Mouse (Mus musculus) E14TG2a.4 (cell line): Measurements from ENCODE around the gene Rhot2.

Source experiments
- H3K27me3 ChIP-seq: 2 replicates; pipeline ENCODE4 v1.6.1; 2014; ENCODE audit warnings: low read length, control low read depth; ENCODE audit not compliant: insufficient read depth
- H3K36me3 ChIP-seq: 2 replicates; pipeline ENCODE4 v1.6.1; 2014; ENCODE audit warnings: low read length, control low read depth; ENCODE audit not compliant: insufficient read depth
- H3K4me1 ChIP-seq: replicated peaks from 2 replicates; pipeline ENCODE4 v1.6.1; 2014; ENCODE audit warnings: low read depth, low read length, control low read depth
- H3K4me3 ChIP-seq: replicated peaks from 2 replicates; pipeline ENCODE4 v1.5.1; 2014; ENCODE audit warnings: mild to moderate bottlenecking, low read length
- H3K9me3 ChIP-seq: 2 replicates; pipeline ENCODE4 v1.6.1; 2014; ENCODE audit warnings: low read length, control low read depth
- CTCF ChIP-seq: conservative IDR thresholded peaks from 2 replicates; pipeline ENCODE4 v1.5.1; 2014; ENCODE audit warnings: low read length
- NANOG ChIP-seq: IDR thresholded peaks from 2 replicates; pipeline ENCODE4 v1.6.1; 2014; ENCODE audit warnings: borderline replicate concordance, low read length, mixed read lengths
- POU5F1 ChIP-seq: IDR thresholded peaks from 2 replicates; pipeline ENCODE4 v1.6.1; 2014; ENCODE audit warnings: low read length, borderline replicate concordance

Rhot2 gene

GRCm38 (mm10) chr17:25877741-25878610 lies 33.3 kb upstream of the Rhot2 start:
- TF ChIP-seq CTCF (no peak), POU5F1 (no peak), NANOG (no peak)

GRCm38 (mm10) chr17:25877025-25877424 lies 32.4 kb upstream of the Rhot2 start:
- TF ChIP-seq CTCF (no peak), POU5F1 (no peak), NANOG (no peak)

More at GRCm38 (mm10) chr17:25877741-25878610, 33.3 kb upstream of the Rhot2 start:
- Histone ChIP-seq H3K9me3 (no peaks in the 10 kb centered on the region), H3K4me1 (peaks cover 85% of the 10 kb centered on the region), H3K36me3 (peaks cover 57% of the 10 kb centered on the region), H3K4me3 (peak overlapping the region; percentile 5; the same call in 1 of the 2 replicates), H3K27me3 (no peaks in the 10 kb centered on the region; the same call in 1 of the 2 replicates)

GRCm38 (mm10) chr17:25876347-25876915 lies 31.8 kb upstream of the Rhot2 start:
- H3K9me3 ChIP-seq = no peaks in the 10 kb centered on the region
- no peak for TF ChIP-seq CTCF
- no peak for TF ChIP-seq POU5F1
- no peak for TF ChIP-seq NANOG
- H3K36me3 ChIP-seq = peaks cover 41% of the 10 kb centered on the region
- H3K4me3 ChIP-seq = peak overlapping the region; percentile 90
- no peaks in the 10 kb centered on the region; the same call in 1 of the 2 replicates for H3K27me3 ChIP-seq
- peaks cover 75% of the 10 kb centered on the region for H3K4me1 ChIP-seq

More at GRCm38 (mm10) chr17:25877025-25877424, 32.4 kb upstream of the Rhot2 start:
- Histone ChIP-seq H3K36me3 (peaks cover 47% of the 10 kb centered on the region), H3K4me3 (no peak overlapping the region), H3K27me3 (no peaks in the 10 kb centered on the region; the same call in 1 of the 2 replicates), H3K4me1 (peaks cover 77% of the 10 kb centered on the region), H3K9me3 (no peaks in the 10 kb centered on the region)

- peak overlapping the region; percentile 90 for H3K4me3 ChIP-seq
- H3K9me3 ChIP-seq = no peaks in the 10 kb centered on the region
- TF ChIP-seq NANOG (no peak), POU5F1 (no peak), CTCF (no peak)
- H3K27me3 ChIP-seq = no peaks in the 10 kb centered on the region; the same call in 1 of the 2 replicates
- peaks cover 65% of the 10 kb centered on the region for H3K4me1 ChIP-seq
- H3K36me3 ChIP-seq = peaks cover 36% of the 10 kb centered on the region
Observed at GRCm38 (mm10) chr17:25875171-25876136, 30.8 kb upstream of the Rhot2 start.

- Histone ChIP-seq H3K9me3 (no peaks in the 10 kb centered on the region), H3K27me3 (no peaks in the 10 kb centered on the region; the same call in 1 of the 2 replicates)
Observed at GRCm38 (mm10) chr17:25874721-25875170, 30.1 kb upstream of the Rhot2 start, which contains the start of gene Mettl26. Gene Mettl26, plus strand, starts transcription at chr17:25875074.

GRCm38 (mm10) chr17:25874148-25874720 lies 29.6 kb upstream of the Rhot2 start:
- TF ChIP-seq CTCF (no peak), POU5F1 (no peak), NANOG (no peak)
- Histone ChIP-seq H3K27me3 (no peaks in the 10 kb centered on the region; the same call in 1 of the 2 replicates), H3K4me3 (peak overlapping the region; percentile 90), H3K4me1 (peaks cover 58% of the 10 kb centered on the region), H3K9me3 (no peaks in the 10 kb centered on the region), H3K36me3 (peaks cover 26% of the 10 kb centered on the region)

More at GRCm38 (mm10) chr17:25874721-25875170, 30.1 kb upstream of the Rhot2 start, which contains the start of gene Mettl26:
- Histone ChIP-seq H3K4me1 (peaks cover 59% of the 10 kb centered on the region), H3K36me3 (peaks cover 30% of the 10 kb centered on the region), H3K4me3 (peak within 1 kb of the TSS; percentile 90)
- TF ChIP-seq CTCF (no peak), NANOG (no peak), POU5F1 (no peak)

- Histone ChIP-seq H3K36me3 (peaks cover 20% of the 10 kb centered on the region), H3K4me1 (peaks cover 57% of the 10 kb centered on the region), H3K4me3 (peak overlapping the region; percentile 90), H3K27me3 (no peaks in the 10 kb centered on the region; the same call in 1 of the 2 replicates), H3K9me3 (no peaks in the 10 kb centered on the region)
- no peak for TF ChIP-seq POU5F1
- no peak for TF ChIP-seq CTCF
- TF ChIP-seq NANOG = no peak
Observed at GRCm38 (mm10) chr17:25873405-25874147, 28.9 kb upstream of the Rhot2 start.
